Mouse (Mus musculus) embryo, embryonic 10 days (tissue): ENCODE results near the gene Cyp17a1.

Experiments
- DNase-seq: peaks from one replicate; pipeline ENCODE4 v3.0.0-alpha.2; 2015; ENCODE audit warnings: low spot score

Cyp17a1 gene

DNA sequence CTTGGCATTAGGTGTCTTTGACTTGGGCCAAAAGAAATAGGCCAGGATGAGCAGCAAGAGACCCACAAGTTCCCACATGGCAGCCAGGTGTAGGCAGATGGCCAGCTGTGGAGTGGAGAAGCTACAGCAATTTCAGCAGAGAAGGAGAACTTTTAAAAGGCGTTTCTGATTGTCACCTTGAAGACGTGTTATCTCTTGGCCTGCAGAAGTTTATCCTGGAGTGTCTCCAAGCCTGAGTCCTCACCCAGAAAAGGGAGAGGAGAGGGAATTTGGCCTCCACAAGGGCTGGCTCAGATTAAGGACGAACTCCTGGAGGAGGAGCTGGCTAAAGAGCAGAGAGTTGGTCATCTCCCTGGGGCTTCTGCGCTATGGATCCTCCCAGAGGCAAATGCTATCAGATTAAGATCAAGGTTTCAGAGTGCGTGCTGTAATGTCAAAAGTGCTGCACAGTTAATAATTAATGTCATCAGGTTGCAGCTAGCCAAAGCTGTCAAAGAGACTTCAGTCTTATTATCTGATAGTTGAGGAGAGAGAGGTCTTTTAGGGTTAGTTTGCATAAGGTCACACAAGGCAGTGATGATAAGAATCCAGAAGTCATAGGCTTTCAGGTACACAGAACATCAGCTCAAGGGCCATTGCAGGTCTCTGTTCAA is at the start of gene Cyp17a1:
Gene Cyp17a1, minus strand, starts transcription at position 407 of the 653 bp plus-strand sequence.
- no peak for DNase-seq

DNA sequence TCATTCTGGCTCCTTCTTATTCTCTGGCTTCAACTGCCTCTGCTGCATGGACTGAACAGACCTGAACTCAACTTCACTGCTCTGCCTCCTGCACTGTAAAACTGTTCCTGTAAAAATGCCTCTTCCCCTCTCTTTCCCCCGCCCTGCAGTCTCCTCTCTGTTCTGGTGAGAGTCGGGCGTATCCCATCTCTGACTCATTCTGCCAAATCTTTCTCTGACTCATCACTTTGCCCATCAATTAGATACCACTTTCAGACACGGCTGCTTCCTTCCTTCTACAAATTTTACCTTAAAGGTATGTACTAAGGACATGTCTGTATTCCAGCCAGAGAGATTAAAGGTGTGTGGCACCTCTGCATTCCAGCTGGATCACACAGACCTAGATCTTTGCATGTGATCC is 45.2 kb upstream of the Cyp17a1 start:
- DNase-seq = no peak

DNA sequence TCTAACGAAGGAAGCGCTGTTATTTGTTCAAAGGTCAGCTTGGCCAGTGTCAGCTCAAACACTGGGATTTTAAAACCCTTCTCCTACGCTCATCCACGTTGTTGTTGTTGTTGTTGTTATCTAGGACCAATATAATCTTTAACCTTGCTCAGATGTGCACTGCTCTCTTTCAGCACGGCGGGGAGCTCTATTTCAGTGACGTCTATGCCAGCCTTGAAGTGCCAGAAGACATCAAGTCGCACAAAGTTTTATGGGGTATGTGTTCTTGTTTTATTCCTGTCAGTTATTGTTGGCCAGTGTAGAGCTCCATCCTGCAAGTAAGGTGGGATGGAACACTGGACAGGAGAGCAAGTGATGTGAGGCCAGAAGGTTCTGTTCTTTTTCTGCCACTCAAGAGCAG is 42.0 kb upstream of the Cyp17a1 start:
- DNase-seq = no peak

GRCm38 (mm10) chr19:46714234-46714633 is 41.3 kb upstream of the Cyp17a1 start:
- DNase-seq = no peak

DNA sequence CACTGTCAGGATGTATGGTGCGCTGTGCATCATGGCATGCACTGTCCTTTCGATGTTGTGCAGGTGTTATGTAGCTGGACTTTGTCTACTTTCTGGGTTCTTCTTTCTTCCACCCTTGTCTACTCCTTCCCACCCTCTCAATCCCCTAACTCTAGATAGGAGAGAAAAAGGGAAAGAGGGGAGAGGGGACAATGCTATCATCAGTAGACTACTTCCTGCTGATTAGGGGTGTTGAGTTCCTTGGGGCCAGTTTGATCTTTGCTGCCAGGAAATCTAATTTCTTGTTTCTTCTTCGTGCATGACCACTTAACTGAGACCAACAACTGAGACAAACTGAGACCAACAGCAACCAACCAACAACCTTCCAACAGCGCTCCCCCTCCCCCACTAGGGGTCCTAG is 37.6 kb upstream of the Cyp17a1 start:
- DNase-seq = no peak

DNA sequence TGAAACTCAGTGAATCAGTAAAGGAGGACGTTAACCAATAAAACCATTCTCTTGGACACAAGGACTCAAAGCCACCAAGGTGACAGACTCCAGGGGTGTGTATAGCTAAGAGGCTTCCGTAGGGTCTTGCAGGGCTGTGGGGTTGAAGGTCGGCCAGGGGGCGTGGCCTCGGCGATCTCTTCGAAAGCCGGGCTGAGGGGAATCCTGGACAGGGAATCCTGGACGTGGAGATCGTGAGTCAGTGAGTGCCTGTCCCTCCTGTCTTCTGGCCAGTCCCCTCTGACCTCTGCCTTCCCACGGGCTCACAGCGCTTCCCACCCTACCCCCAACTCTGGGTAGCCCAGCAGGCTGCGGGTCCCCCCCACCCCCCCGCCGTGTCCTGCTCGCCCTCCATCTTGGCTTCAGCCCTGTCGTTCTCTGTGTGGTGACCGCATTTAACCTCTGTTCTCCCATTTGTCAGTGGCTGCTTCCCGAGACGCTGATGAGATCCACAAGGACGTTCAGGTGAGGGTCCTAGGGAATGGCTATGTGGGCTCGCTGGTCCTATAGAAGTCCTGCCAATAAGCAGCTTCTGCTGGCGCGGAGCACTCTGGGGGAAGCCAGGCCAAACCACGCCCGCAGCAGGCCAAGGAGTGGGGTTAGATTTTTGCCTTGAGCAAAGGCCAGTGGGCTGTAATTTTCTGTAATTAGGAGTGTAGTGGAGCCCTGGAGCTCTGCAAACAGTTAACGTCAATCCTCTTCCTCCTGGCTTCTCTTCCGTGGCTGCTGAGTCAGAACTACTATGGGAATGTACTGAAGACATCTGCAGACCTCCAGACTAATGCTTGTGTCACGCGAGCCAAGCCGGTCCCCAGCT is 34.6 kb upstream of the Cyp17a1 start, which contains the start of gene As3mt:
Gene As3mt, plus strand, starts transcription at position 163 of the 856 bp plus-strand sequence.
- DNase-seq = peak; percentile 86

- no peak for DNase-seq
Measured at GRCm38 (mm10) chr19:46706540-46707295, 33.7 kb upstream of the Cyp17a1 start.

DNA sequence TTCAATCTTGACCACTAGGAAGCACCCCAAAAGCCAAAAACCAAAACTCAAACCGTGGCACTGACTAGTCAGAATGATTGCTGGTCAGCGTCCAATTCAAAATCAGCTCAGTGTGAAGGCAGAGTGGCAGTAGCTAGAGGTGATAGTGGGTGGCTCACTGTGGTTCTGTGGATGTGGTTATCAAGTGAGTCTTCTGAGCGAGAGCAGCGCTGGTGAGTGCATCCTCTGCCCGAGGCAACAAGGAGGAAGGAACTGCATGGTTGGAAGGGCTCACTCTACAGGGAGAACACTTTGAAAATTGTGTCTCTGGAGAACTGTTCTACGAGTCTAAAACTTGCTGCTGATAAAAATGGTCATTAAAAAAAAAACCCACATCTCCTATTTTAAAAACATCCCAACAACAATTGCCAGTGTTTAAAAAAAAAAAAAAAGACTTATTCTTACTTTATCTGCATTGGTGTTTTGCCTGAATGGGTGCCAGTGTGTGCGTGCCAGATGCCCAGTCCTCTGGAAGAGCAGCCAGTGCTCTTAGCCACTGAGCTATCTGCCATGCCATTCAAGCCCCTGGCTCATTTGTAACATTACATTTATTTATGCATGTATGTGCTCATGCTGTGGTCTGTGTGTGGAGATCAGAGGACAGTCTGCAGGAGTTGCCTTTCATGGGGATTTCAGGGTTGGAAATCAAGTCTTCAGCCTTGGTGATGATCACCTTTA is 33.0 kb upstream of the Cyp17a1 start:
- no peak for DNase-seq

DNA sequence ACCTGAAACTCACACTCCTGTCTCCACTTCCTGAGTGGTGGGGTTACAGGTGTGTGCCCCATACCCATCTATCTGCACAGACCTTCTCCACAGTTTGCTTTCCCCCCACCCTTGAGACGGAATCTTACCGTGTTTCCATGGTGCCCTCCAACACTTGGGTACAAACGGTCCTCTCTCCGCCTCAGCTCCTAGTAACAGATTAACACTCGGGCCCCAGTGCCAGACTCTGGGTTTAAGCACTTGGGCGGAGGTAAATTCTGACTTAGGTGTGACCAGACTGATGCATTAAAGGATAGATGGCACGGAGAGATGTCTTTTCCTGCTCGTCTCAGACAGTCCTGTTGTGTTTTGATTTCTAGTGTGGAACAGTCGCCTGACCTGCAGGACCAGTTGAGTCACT is 28.2 kb upstream of the Cyp17a1 start:
- DNase-seq = no peak

DNA sequence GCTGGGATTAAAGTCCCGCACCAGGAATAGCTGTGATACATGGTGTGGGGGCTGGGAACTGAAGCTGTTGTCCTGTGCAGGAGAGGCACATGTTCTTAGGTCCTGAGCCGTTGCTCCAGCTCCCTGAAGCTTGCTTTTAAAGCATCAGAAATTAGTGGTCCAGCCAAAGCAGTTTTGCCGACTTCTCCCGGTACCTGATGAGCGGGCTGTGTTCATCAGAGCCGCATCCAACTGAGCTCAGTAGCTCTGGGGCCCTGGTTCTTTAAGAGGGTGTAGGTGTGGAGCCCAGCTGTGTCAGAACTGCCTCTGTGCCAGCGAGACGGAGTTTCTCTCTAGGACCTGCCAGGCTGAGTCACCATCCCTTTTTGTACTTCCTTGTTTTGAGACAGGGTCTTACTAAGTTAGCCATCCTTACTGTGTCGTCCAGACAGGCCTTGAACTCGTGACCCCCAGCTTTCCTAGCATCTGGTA is 26.1 kb upstream of the Cyp17a1 start:
- DNase-seq = no peak

DNA sequence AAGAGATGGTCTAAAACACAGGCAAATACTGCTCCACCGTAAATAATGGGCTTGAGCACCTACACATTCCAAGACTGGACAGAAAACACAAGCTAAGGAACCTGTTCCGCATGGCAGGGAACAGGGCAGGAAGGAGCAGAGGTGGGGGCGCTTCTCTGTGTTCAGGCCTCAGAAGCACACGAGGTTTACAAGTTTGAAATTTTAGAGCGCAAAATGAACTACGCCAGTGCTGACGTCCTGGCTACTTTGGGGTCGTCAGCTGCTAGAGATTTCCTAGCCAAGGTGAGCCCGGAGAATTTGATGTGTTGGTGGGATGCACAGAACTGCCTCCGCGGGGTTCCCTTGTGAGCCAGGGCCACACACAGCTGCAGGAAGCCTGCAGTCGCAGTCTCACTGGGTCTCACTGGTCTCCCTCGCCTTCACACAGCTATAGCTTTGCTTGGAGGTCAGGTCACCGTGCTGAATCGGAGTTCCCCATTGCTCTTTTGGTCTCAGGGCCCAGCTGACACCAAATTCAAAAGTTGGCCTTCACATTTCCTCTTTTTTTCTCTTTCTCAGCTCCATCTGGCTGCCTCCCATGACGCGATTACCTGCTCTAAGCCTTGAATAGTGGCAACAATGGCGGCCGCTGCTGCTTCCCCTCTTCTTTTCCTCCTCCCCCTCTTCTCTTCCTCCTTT is 25.0 kb upstream of the Cyp17a1 start:
- no peak for DNase-seq

GRCm38 (mm10) chr19:46696943-46697342 is 24.0 kb upstream of the Cyp17a1 start:
- DNase-seq = no peak

DNA sequence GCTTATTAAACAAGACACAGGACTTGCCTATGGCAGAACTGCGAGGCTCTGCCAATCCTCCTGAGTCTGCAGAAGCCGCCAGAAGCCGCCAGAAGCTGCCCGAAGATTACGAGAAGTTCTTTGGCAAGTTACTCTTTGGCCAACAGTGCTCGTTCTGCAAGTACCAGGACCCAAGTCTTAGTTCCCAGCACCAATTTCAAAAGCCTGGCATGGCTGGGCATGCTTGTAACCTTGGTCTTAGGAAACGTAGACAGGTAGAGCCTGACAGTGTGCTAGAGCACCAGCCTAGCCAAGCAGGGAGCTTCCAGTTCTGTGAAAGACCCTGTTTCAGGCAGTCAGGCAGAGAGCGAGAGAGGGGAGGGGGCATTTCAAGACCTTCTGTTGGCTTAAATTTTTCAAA is 23.5 kb upstream of the Cyp17a1 start:
- no peak for DNase-seq

GRCm38 (mm10) chr19:46693146-46693545 is 20.2 kb upstream of the Cyp17a1 start:
- DNase-seq = no peak

DNA sequence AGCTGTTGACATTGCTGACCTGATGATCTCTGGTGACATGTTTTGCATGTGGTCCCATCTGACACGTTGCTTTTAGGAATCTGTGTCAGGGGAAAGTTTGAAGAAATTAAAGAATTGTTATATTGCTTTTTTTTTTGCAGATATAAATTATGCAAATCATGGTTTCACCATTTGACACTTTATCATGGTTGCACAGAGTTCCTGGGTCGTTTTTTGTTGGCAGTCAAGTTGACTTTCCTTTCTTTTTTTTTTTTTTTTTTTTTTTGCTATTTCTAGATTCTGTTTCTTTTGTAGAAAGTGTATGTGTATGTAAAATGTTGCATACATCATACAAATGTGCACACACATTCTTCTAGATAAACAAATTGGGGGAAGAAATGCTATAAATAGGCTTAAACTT is 18.1 kb upstream of the Cyp17a1 start:
- no peak for DNase-seq

DNA sequence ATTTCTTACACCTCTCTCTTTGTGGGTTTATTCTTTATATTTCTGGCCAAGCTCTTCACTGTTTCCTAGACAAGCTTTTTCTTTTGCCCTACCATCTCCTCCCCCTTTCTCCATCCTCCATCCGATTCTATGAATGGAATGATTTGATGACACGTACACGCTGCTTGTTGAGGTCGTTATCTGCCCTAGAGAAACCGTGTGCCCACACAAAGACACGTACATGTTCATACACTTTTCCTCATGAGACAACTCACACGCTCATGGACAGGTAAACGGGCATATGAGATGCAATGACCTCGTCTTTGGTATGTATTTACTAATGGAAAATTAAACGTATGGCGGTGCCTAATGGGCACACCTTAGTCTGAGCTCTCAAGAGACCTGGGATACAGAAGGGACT is 17.4 kb upstream of the Cyp17a1 start:
- DNase-seq = no peak

DNA sequence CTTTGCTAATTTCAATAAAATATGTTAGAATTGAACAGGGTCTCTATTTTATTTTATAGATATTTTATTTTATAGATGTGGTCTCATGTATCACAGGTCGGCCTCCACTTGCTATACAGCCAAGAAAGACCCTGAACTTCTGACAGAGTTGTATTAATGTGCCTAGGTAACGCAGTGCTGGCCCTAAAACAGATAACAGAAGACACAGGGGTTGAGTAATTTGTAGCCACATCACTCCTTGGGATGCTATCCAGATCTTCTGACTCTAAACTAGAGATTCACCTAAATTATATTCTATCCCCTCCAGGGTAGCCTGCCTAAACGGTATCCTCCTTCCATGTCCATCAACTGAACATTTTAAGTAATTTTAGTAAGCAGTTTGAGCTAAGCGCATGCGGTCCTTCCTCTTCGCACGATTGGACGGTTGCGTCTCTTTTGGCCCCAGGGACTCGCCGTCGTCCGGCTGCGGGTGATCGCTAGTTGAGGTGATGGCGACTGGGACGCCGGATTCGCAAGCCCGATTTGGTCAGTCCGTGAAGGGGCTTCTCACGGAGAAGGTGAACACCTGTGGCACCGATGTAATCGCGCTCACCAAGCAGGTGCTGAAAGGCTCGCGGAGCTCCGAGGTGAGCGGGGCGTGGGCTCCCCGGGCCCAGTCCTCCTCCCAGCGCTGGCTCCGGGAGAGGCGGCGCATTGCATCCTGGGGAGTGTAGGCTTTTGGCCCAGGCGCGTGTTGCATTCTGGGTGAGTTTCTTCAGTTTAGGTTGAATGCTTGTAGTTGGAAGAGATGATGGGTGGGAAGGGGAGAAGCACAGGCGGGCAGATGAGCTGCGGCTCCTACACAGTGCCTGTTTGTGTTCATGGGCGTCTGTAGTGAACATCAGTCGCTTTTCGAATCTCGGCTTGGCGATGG is 16.7 kb upstream of the Cyp17a1 start, which contains the start of gene Borcs7:
Gene Borcs7, plus strand, starts transcription at position 447 of the 913 bp plus-strand sequence.
- DNase-seq = peak; percentile 92

DNA sequence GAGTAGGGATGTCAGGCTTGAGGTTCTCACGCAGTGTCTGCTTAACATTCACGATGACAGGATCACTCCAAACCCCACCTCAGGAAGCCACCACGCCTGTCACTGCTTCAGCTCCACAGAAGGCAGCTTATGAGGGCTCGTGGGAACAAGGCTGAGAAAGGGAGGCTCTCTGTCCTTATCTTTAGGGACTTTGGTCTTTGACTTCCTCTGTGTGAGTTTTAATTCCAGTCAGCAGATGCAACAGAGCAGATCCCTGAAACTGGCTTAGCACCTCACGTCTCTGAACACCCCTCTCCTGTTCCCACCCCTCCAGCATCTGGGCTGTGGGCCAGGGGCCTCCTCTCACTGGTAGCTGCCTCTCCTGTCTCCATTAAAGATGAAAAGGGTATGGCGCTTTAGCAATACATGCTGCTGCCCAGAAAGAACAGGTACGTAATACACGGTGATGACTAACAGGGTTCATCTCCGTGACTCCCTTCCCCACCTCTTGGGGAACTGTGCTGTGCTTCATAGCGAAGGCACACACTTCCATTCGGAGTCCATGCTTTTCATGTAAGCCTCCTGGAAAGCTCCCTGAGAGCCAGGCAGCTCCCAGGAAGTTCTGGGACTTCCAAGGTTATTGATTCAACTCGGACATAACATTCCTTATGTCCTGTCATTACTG is 6.9 kb upstream of the Cyp17a1 start:
- no peak for DNase-seq

DNA sequence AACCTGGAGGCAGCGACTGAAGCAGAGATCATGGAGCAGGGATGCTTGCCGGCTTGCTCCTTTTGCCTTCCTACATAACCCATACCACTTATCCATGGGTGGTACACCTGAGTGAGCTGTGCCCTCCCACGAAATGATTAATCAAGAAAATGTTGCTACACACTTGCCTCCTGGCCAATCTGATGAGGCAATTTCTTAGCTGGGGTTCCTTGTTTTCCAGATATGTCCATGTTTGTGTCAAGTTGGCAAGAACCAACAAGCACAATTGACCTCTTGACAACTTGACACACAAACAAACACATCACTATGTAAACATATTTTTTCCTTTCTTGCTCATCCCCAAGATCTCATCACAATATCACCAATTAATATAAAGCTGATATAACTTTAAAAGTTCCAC is 2.7 kb upstream of the Cyp17a1 start:
- DNase-seq = no peak

- peak; percentile 81 for DNase-seq
Measured at GRCm38 (mm10) chr19:46670691-46671090, 2.3 kb downstream of the Cyp17a1 start.
